Mouse (Mus musculus) mature B cell (primary cell): ENCODE measurements around the gene Stard10.

Experiments used
- in situ Hi-C: fragments of 300-500 bp; cut with MboI; formaldehyde crosslinking; loops from 2 replicates; pipeline ENCODE4 v1.14.3; 2019

The Stard10 gene

DNA sequence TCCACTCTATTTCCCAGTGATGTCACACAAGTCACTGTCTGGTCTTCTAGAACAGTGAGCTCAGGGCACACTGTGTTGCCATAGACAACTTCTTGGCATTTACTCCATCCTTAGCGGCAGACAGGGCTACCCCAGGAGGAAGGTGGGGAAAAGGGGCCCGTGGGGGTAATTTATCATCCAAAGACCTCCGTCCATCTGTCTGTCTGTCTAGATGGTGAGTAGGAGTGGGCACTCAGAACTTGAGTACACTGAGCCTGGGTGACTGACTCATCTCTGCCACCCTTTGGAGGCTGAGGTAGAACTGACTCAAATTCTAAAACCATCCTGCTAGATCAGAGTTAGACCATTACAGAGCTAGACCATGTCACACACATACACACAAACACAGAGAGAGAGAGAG lies at the start of gene Stard10:
Stard10 (plus strand) TSS at position 73 of the 400 bp plus-strand sequence.
- in situ Hi-C loops: loop anchor here (5.0 kb wide), 1 partner anchor 50 kb away; no protein-coding TSS in a partner anchor

DNA sequence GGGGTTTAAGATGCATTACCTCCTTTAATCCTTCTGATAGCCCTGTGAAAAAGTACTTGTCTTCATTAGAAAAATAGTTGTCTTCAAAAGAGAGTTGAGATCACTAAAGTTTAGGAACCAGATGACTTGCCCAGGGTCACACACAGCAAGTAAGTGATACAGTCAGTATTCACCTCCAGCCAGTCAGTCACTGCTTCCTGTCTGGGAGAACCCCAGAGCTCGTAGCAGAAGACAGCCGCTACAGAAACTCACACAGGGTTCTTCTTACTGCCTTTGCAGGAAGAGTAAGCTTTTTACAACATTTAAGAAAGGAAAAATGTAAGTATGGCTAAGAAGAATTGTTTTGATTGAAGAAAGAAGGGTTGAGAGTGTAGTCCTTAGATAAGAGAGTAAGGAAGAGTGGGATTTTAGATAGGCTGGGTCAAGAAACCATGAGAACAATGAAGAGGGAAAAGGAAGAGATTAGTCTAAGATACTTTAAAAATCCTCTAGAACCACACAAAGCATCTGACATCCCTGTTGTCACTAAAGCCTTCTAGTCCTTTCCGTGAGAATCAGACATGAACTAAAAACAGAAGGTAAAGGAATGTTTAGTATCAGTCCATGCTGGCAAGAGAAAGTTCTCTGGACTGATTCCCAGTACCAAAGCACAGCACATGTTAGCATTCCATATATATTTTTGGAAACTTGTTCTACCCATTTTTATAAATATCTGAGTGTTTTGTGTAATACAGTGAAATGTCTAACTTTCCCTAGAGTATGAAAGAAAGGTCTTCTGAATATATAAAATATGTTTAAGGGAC lies 49.2 kb upstream of the Stard10 start:
- in situ Hi-C loops: no loop called here

DNA sequence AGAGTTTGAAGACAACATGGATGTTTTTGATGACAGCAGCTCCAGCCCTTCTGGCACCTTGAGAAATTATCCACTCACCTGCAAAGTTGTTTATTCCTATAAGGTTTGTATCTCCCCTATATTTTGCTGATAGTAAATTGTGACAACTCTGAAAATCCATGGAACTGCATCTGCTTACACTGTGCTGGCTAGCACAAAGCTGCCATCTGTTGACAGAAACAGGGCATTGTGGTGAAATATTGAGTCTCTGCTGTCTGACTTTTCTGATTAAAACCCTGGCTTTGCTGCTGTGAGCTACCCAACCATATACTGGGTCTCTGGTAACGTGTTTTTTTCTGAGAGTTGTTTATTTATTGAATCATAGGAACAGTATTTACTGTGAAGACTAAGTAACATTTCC lies 45.3 kb upstream of the Stard10 start:
- in situ Hi-C loops: no loop called here

DNA sequence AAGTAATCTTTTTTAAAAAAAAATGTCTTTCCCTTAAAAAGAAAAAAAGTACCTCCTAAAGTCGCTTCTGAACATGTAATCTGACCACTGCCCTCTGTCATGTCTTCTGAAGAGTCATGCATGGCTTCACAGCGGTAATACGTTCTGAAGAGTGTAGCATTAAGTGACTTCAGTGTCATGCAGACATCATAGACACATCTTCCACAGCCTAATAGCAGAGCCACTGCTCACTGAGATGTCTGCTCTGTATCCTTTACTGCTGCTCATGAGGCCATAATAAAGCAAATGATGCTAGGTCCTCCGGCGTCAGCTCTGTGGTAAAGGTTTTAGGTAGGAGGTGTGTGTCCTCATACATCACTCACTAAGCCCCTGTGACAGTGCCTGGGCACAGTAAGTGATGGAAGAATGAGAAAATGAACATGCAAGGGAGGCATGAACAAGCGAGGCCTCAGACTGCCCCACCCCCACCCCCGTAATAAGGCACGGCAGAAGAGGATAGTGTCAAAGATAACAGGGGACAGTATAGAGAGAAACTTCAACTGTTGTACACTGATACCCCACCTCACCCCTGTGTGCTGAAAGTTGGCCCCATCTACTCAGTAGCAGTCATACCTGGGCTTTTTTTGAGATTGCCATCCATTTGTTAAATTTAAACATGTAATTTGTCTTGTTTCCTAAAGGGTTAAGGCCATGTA lies 44.3 kb upstream of the Stard10 start:
- in situ Hi-C loops: no loop called here

DNA sequence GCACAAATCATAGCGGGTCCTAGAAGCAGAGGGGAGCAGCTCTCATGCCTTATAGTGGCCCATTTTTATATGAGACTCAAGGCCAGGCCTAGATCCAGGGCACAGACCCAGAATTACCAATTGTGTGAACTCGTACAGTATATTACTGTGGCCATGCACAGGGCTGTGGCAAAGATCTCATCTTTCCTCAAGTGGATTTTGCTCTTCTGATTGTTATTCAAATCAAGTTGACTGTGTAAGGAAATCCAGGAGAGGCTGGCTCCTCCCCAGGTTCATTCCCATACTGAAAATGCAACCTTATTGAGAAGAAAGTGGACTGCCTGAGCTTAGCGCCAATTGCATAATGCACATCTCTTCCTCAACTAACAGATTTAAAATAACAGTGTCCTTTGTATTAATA lies 34.2 kb upstream of the Stard10 start:
- in situ Hi-C loops: no loop called here

DNA sequence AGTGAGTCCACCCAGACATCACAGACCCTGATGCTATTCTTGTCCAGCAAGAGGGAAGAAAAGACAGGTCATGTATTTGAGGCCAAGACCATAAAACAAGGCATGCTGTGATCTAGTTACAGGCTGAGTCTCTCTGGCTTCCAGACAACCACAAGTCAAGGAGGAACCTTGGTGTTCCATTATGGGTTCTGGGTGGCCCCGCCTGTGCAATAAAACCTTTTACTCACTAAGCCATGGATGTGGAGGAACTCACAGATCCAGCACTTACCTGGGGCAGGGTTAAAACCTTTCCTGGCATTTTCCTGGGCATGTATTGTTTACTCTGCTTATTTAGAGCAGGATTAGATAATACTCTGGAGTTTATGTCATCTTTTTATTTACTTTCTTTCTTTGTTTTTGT lies 32.4 kb upstream of the Stard10 start:
- in situ Hi-C loops: no loop called here

DNA sequence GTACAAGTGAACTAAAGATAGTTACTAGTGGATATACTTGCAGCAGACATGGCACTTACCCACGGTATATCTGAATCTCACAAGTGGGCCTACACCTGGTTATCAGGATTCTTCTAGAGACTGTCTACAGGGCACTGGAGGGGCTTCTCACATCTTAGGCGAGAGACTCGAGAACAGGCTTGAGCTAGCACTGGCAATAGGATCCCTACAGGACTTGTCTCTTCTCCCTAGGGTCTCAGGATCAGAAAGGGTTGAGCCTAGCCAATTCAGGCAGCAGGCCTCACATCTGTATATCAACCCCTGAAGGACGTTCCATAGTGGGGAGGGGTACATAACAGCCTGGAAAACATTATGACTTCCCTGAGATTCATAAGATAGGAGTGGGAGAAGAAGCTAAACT lies 30.0 kb upstream of the Stard10 start:
- in situ Hi-C loops: no loop called here

DNA sequence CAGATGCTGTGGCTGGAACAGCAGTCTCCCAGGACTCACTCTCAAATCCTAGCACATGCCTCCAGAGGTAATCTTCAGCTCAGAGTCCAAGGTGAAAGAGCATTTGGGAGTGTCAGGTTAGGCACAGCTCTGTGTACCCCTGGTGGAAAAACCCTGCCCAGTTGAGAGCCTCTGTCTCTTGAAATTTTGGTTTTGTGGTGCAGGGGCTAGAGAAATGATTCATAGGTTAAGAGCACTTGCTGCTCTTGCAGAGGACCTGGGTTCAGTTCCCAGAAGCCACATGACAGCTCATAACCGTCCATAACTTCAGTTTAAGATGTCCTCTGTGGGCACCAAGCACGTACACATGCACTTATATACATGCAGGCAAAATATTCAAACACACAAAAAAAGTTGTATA lies 29.1 kb upstream of the Stard10 start:
- in situ Hi-C loops: no loop called here

DNA sequence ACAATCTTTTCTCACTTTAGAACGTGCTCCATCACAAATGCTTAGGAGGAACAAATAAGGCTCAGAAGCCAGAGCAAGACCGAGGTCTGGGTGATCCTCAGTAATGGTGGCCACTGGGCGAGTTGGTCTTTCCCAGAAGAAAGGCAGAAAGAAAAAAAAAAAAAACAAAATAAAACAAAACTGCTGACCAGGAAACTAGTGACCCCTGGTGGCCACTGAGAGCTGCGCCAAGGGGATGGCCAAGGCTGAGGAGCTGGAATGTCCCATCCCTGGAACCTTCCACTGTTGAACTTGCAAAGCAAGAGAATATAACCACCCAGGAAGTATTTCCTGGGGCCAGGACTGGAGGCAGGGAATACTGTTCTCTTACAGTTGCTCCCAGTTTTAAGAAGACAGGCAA lies 28.4 kb upstream of the Stard10 start:
- in situ Hi-C loops: no loop called here

DNA sequence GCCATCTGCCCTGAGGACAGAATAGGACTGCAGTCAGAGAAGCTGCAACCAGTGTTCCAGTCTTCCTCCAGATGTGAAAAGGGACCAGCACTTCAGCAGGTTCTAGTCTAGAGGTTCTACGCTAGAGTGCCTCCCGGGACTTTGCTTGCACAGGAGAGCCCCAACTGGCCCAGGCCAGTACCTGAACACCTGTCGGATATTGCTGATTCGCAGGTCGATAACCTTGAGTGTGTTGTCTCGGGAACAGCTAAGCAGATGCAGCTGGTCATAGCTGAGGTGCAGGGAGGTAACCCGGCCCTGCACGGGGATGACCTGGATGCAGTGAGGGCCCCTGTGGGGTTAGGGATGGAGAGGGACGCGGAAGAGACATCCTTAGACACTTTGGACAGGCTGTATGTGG lies 26.5 kb upstream of the Stard10 start:
- in situ Hi-C loops: no loop called here

DNA sequence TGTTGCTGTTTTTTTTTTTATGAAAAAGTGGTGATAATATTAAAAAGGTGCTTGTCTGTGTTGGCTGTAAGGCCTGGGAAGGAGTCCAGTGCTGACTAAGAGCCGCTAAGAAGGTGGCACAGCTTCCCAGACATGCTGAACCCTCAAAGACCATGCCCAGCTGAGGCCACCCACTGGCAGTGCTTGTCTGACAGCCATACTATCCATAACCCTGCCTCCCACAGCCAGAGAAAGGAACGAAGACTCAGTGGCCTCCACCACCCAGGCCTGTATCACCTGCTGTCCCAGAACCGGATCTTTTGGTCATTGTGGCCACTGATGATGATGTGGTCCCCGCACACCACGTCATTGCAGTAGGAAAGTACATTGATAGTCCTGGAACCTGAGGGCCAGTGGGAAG lies 25.7 kb upstream of the Stard10 start:
- in situ Hi-C loops: no loop called here

DNA sequence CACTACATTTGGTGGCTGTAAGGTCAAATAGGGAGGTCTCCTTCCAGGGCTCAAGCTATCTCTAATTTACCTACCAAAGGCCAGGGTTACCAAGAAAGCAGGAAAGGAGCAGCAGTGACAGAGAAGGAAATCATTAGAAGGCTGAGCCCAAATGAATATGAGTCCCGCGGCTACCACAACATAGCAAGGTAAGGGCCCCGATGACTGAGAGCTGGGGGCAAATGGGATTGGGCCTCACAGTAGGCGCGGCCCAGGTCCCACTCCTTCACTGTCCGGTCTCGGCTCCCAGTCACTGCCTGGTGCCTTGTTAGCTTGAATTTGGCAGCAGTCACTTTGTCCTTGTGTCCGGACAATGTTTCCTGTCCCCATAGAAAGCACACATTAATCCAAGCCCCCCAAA lies 25.2 kb upstream of the Stard10 start:
- in situ Hi-C loops: no loop called here

DNA sequence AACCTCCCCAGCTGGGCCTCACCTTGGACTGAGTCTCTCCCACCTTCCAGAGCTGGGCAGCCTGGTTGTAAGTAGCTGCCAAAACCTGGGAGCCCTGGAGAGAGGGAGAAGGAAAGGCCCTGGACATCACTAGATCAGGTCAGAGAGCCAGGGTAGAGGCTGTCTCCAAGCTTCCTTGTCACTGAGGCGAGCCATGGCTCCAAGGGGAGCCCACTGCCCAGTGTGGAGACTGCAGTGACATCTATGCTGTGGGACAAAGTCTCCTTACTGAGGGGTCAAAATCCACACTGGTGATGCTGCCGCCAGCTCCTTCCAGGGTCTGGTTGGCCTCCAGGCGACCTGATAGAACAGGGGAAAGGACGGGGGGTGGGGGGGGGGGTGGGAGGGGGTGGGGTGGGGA lies 24.8 kb upstream of the Stard10 start:
- in situ Hi-C loops: no loop called here

DNA sequence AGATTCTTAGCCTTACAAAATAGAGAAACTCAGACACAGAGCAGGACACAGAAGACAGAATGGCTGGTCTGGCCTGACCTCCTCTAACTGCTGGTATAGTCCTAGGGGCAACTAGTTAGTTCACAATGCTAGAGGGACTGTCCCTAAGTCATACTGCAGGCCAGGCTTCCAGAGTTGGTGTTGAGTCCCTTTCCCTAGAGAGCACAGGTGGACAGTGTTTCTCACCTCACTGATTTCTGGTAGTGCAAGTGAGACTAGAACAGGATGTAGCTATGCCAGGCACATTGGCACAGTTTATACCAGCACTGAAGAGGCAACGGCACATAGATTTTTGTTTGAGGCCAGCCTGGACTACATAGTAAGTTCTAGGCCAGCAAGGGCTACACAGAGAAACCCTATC lies 24.2 kb upstream of the Stard10 start:
- in situ Hi-C loops: no loop called here

DNA sequence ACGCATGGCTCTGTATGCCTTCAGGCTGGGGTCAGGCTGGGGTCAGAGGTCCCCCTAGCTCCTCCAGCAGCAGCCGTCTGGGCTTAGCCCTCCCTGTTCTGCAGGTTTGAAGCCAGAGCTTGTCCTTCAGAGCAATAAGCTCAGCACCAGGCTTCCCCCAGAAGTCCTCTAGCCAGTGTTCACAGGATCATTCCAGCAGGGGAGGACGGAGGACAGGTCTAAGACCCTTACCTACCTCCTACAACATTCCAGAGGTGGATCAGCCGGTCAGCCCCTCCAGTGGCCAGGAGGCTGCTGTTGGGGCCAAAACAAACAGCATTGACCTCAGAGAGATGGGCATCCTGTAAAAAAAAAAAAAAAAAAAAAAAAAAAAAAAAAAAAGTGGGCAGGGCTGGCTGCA lies 23.7 kb upstream of the Stard10 start:
- in situ Hi-C loops: no loop called here

DNA sequence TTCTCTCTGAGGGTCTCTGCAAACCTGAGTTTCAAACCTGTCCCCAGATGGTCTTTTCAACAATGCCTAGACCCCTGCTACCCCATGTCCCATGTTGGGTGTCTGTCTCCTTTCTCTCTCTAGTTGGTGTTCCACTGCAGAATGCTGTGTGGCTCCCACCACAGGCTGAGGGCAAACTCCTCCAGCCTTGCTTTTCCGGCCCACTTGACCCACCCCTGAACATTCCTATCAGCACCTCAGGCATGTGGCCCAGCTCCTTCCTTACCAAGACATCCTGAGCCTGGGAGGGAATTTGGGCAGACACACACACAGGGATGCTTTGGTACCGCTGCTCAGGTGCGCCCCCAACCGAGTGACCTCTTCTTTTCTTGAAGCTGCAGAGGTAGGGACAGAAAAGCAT lies 23.3 kb upstream of the Stard10 start:
- in situ Hi-C loops: no loop called here

DNA sequence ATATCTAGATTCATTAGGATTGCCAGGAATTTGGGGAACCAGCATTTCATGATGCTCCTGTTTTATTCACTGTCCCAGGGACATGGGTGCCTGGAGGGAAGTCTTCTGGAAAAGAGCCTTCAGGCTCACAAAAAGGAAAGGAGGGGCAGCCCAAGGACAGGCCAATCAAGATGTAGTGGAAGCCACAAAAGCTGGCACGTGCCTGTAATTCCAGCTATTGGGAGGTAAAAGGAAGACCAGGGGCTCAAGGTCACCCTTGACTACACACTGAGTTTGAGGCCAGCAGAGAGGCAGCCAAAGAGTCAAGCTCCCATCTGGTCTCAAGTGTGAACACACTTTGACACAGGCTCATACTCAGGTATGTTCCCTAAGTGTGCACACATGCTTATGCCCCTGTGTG lies 21.4 kb upstream of the Stard10 start:
- in situ Hi-C loops: no loop called here

DNA sequence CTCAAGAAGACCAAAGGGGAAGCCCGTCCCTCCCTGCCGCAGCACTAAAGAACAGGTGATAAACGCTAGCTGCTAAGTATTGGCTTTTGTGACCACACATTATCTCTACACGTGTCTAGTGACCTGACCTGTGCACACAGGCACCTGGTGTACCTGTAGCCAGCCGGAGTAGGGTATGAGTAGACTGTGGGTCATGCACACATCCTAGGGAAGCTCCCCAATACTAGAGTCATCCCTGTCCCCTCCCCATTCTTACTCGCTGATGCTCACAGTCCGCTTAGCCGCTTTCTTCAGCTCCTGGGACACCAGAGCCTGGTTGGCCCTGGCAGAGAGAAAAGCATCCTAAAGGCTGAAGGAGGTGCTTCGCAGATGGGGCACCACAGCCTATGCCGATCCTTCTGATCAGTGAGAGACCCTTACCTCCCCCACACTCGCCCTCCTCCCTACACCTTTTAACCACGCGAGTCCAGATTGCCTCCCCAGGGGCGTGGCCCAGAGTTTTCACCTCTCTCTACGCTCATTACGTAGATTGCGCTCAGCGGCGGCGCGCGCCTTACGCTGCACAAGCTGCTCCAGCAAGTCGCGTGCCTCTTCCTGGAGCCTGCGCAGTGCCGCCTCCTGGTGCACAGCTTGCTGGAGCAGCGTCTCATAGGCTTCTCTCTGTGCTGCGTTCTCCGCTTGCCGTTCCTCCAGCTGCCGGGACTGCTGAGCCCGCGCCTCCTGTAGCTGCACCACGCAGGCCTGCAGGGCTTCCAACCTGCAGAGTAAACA lies 20.4 kb upstream of the Stard10 start:
- in situ Hi-C loops: no loop called here

DNA sequence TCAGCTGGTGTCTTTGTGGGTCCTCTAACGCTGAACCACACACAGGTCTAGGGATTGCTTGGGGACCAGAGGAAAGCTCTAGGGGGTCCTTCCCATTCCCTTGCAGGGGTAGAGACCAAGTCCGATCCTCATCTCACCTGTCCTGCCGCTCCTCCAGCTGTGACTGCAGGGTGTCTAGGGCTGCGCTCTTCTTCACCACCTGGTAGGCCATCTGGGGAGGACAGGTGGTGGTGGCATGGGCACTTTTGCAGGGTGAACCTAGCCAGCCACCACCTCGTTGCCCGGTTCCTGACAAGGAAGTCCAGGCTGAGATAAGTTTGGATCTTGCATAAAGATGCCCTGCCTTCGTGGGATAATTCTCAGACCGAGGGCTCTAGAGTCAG lies 19.9 kb upstream of the Stard10 start:
- in situ Hi-C loops: no loop called here

DNA sequence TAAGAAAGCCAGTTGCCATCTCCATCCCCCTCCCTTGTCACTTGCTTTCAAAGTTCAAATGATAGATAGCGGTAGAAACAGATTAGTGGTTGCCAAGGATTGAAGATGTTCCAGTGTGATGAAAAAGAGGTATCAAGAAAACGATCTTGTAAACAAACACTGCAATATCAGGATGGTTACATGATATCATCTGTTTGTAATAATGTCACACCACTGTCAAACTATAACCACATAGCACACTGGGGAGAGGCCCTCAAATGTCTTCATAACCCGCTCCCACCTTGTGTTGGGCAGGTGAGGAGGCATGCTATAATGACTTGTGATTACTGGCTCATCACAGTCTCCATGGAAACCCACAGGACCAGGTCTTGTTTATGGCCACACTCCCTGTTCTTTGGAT lies 18.5 kb upstream of the Stard10 start:
- in situ Hi-C loops: no loop called here

DNA sequence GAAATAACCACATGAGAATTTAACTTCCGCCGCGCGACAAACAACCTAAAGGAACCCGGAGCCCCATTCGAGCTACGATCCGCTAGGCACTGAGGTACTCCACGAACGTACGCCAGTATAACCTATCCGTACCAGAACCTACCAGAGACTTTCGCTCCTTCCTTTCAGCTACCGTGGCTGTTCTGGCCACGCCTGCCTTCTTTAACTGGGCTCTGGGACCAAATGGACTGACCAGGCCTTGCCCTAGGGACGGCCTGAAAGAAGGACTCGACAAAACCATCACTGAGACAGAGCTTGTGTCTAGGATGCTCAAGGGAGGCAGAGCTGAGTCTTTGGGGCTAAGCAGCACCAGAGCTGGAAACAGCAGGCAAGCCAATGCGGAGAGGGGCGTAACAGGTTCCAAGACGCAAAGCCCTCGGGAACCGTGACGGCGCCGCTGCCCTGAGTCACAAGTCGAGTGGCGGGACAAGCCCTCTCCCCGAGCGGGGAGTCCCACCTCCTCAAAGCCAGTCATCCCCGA lies 15.5 kb upstream of the Stard10 start:
- in situ Hi-C loops: no loop called here

DNA sequence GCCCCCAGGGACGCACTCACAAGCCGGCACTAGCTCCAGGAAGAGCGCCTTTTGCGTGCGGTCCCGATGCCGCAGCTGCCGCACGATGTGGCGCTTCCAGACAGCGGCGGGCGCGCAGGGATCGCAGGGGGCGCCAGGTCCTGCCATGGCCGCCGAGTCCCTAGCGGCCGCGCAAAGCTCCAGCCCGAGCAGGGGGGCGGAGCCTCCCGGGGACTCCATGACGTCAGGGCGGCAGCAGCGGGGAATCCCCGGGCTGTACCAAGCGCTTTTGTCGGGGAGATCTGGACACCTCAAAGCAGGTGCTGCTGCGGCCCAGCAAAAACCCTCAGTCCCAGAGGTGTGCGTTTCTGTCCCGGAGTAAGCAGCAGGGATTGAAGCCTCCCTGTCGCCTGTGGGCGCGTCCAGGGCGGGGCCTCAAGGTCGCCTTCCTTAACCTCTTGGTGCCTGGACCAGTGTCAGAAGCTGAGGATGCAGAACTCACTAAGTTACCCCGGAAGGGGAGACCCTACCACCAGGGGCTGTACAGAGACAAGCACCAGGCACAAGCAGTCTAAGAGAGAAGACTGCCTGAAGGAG lies 14.9 kb upstream of the Stard10 start, which contains the start of gene Atg16l2:
Atg16l2 (minus strand) TSS at position 371 of the 576 bp plus-strand sequence.
- in situ Hi-C loops: no loop called here
